Mouse (Mus musculus) natural killer cell, adult 2 months (primary cell): ENCODE data around the gene Patl1.
A peak's percentile ranks its signal among the peaks of the same experiment; 100 is the strongest.
"Not testable (repeated sequence)": the region's sequence is repeated elsewhere in the genome, so short reads cannot be mapped to it uniquely, and the experiment has no call there.

ENCODE experiments used
- DNase-seq, 2 experiments: peaks; one replicate each; pipeline ENCODE4 v3.0.0; 2022; ENCODE audit warnings: low spot score in 2 of 2

Patl1 gene

GRCm38 (mm10) chr19:11912037-11912532 is at the start of gene Patl1:
Gene Patl1 (plus strand): TSS chr19:11912399.
- DNase-seq: peak; percentile 94 to 97

GRCm38 (mm10) chr19:11867837-11868236 is 44.4 kb upstream of the Patl1 start:
- DNase-seq: no peak

- DNase-seq: no peak
Measured at GRCm38 (mm10) chr19:11875006-11875405, 37.2 kb upstream of the Patl1 start, which contains the start of gene Olfr1419. Gene Olfr1419 (minus strand): TSS chr19:11875106.

GRCm38 (mm10) chr19:11878404-11878803 is 33.8 kb upstream of the Patl1 start:
- DNase-seq: not testable (repeated sequence)

GRCm38 (mm10) chr19:11886265-11886664 is 25.9 kb upstream of the Patl1 start, which contains the start of gene Olfr1420:
Gene Olfr1420 (plus strand): TSS chr19:11886565.
- DNase-seq: no peak

GRCm38 (mm10) chr19:11911021-11911420 is 1.2 kb upstream of the Patl1 start:
- DNase-seq: no peak

- peak in 1 of 2 experiments; percentile 45 for DNase-seq
Measured at GRCm38 (mm10) chr19:11911603-11912002, 596 bp upstream of the Patl1 start.

GRCm38 (mm10) chr19:11912533-11913121 is 428 bp downstream of the Patl1 start:
- DNase-seq: peak in 1 of 2 experiments; percentile 29

GRCm38 (mm10) chr19:11915804-11916203 is 3.6 kb downstream of the Patl1 start:
- DNase-seq: no peak

GRCm38 (mm10) chr19:11922068-11922467 is 9.9 kb downstream of the Patl1 start:
- no peak for DNase-seq

- DNase-seq: not testable (repeated sequence)
Measured at GRCm38 (mm10) chr19:11922515-11922914, 10.3 kb downstream of the Patl1 start.

- no peak for DNase-seq
Measured at GRCm38 (mm10) chr19:11926380-11926779, 14.2 kb downstream of the Patl1 start.

- DNase-seq: no peak
Measured at GRCm38 (mm10) chr19:11928025-11928748, 16.0 kb downstream of the Patl1 start.

GRCm38 (mm10) chr19:11946460-11946859 is 34.3 kb downstream of the Patl1 start:
- DNase-seq: not testable (repeated sequence)

- no peak for DNase-seq
Measured at GRCm38 (mm10) chr19:11949878-11950277, 37.7 kb downstream of the Patl1 start.

- DNase-seq: no peak
Measured at GRCm38 (mm10) chr19:11950747-11951146, 38.5 kb downstream of the Patl1 start.

- DNase-seq: no peak
Measured at GRCm38 (mm10) chr19:11954206-11954605, 42.0 kb downstream of the Patl1 start.

GRCm38 (mm10) chr19:11956636-11957035 is 44.4 kb downstream of the Patl1 start:
- no peak for DNase-seq

GRCm38 (mm10) chr19:11957396-11957795 is 45.2 kb downstream of the Patl1 start:
- DNase-seq: no peak

- no peak for DNase-seq
Measured at GRCm38 (mm10) chr19:11957846-11958245, 45.6 kb downstream of the Patl1 start.

- DNase-seq: no peak
Measured at GRCm38 (mm10) chr19:11964266-11964665, 52.1 kb downstream of the Patl1 start.

- DNase-seq: peak; percentile 99
Measured at GRCm38 (mm10) chr19:11965023-11965942, 53.1 kb downstream of the Patl1 start, which contains the start of gene Osbp. Gene Osbp (plus strand): TSS chr19:11965941.
